In genomic region chr13:19821639-19822038, GRCm38 (mm10) we compare ENCODE assay signal across 32 mouse cellular contexts. TPM values are rescaled to one million over a fixed set of nuclear protein-coding genes. Genes with fewer than 3 reads are reported as not detected.
"Had no signal": no experiment of that assay in that cellular context is flagged by ENCODE, and none has a peak within 500 bp of the region (broad histone marks: within the 10 kb centered on the region; RNA-seq: fewer than 3 reads in every experiment).

No protein-coding gene starts in this region.

- H3K4me3 ChIP-seq: embryonic facial prominence, embryonic 12.5 days; embryonic facial prominence, embryonic 13.5 days; embryonic facial prominence, embryonic 15.5 days; erythroblast, embryonic 14.5 days; forebrain, embryonic 10.5 days; forebrain, embryonic 12.5 days; forebrain, embryonic 13.5 days; forebrain, embryonic 15.5 days; gastrocnemius, adult 2 months; heart, adult 2 months; heart, embryonic 10.5 days had no signal

- ATAC-seq: forebrain, embryonic 13.5 days; forebrain, embryonic 14.5 days; forebrain, embryonic 15.5 days; forebrain, embryonic 16.5 days; forebrain, postnatal 0 days had no signal

- H3K27me3 ChIP-seq: embryonic facial prominence, embryonic 12.5 days; embryonic facial prominence, embryonic 13.5 days; embryonic facial prominence, embryonic 15.5 days; forebrain, embryonic 12.5 days; forebrain, embryonic 13.5 days; forebrain, embryonic 15.5 days had no signal

- DNase-seq: cerebellum, adult 2 months; cerebellum, adult 8-10 months; cerebellum, adult 9-10 months; cerebellum, adult 9-11 months; cerebellum, postnatal 10 days; cerebellum, postnatal 14 days; cerebellum, postnatal 25 days; cerebellum, postnatal 36 days; embryo, embryonic 11 days; forebrain, postnatal 0 days; gastrocnemius, adult 2 months; gastrocnemius, postnatal 10 days; gastrocnemius, postnatal 14 days; gastrocnemius, postnatal 25 days; gastrocnemius, postnatal 36 days; heart, adult 11 months; heart, adult 18-20 months; heart, adult 2 months had no signal

- H3K4me1 ChIP-seq: embryonic facial prominence, embryonic 12.5 days; embryonic facial prominence, embryonic 13.5 days; embryonic facial prominence, embryonic 15.5 days; forebrain, embryonic 10.5 days; forebrain, embryonic 12.5 days; forebrain, embryonic 13.5 days; forebrain, embryonic 15.5 days; heart, embryonic 10.5 days had no signal

- H3K36me3 ChIP-seq: embryonic facial prominence, embryonic 12.5 days; embryonic facial prominence, embryonic 13.5 days; embryonic facial prominence, embryonic 15.5 days; forebrain, embryonic 10.5 days; forebrain, embryonic 12.5 days; forebrain, embryonic 15.5 days; heart, embryonic 10.5 days had no signal

- H3K27ac ChIP-seq: embryonic facial prominence, embryonic 12.5 days; embryonic facial prominence, embryonic 13.5 days; embryonic facial prominence, embryonic 15.5 days; forebrain, embryonic 10.5 days; forebrain, embryonic 12.5 days; forebrain, embryonic 13.5 days; forebrain, embryonic 15.5 days; gastrocnemius, adult 2 months; heart, adult 2 months; heart, embryonic 10.5 days had no signal

- H3K9me3 ChIP-seq: embryonic facial prominence, embryonic 12.5 days; embryonic facial prominence, embryonic 13.5 days; embryonic facial prominence, embryonic 15.5 days; forebrain, embryonic 10.5 days; forebrain, embryonic 12.5 days; forebrain, embryonic 13.5 days; forebrain, embryonic 15.5 days; heart, embryonic 10.5 days had no signal

RNA-seq across cellular contexts. Expression of gene Gpr141, which starts 2.4 kb away (rescaled TPM):
- total RNA-seq: gastrocnemius, adult 2 months; gastrocnemius, adult 8-10 months; gastrocnemius, postnatal 14 days; gastrocnemius, postnatal 25 days; gastrocnemius, postnatal 36 days; heart, adult 2 months had no signal
- polyA plus RNA-seq: cerebellum, adult 2 months; cortical plate, adult 2 months; erythroblast, embryonic 14.5 days; forebrain, embryonic 11.5 days; forebrain, embryonic 12.5 days; forebrain, embryonic 13.5 days; forebrain, embryonic 16.5 days; forebrain, postnatal 0 days had no signal
